Mouse (Mus musculus): ENCODE data around the gene Pax3.

- TF ChIP-seq TAL1 (IDR thresholded peaks at IDR 0.05; ENCODE audit: low read length) = no peak
- TF ChIP-seq GATA1 (IDR thresholded peaks at IDR 0.05; ENCODE audit: low read length) = no peak
Measured at GRCm38 (mm10) chr1:78171671-78172070, 25.3 kb downstream of the Pax3 start.
